Mouse (Mus musculus): ENCODE data around the gene Epas1. TPM values are rescaled to one million over a fixed set of nuclear protein-coding genes. Genes with fewer than 3 reads are reported as not detected.

Gene Epas1
- polyA plus RNA-seq, 1 experiment from 2014 or later: 2.8 TPM

DNA sequence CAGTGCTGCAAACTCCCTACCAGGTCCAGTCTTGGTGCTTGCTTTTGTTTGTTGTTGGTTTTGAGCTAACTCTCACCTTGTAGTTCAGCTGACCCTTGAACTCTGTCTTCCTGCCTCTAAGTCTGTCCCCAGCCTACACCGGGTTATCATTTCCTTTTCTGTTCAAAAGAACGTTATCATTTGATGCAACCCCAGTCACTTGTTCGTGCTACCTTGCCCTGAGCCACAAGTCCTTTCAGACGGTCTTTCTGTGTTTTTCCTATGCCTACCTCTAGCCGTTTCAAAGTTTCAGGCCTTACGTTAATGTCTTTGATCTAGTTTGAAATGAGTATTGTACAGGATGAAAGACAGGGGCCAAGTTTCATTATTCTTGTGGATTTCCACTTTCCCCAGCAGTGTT is 119.1 kb downstream of the Epas1 start:
- H3K27me3 ChIP-seq: no peaks in the 10 kb centered on the region
- no peak for TF ChIP-seq CTCF (IDR thresholded peaks at IDR 0.05)
- ATAC-seq (no peak), DNase-seq (ENCODE audit: low read depth, low spot score) (no peak)
- CTCF ChIA-PET: no interaction called here
- in situ Hi-C loops (cut with MboI; ENCODE audit: low pct_unique_long_range_greater_than_20kb): no loop called here
- POLR2A ChIA-PET: no interaction called here

DNA sequence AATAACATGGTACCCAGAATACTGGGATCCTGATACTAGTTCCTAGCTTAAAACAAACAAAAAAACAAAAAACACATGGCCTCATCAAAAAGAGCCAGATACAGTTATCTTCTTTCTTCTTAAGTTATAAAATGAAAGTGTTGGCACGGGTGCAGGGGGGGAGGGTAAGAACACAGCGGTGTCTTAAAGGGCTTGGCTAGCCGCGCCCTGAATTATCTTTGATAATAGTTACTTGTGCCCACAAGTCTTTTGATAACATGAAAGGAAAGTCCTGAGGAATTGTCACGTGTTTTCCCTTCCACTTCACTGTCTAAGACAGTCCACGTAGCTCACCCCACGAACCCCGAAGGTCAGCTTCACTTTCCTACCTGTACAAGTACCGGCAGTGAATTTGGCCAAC is 123.4 kb downstream of the Epas1 start:
- ChIA-PET POLR2A (no interaction called here), CTCF (interaction anchor here (1.4 to 1.6 kb wide), 3 partner anchors 9 to 23 kb away, joined by 3 to 4 read pairs (median 3); no protein-coding TSS in a partner anchor)
- ATAC-seq (no peak), DNase-seq (ENCODE audit: low read depth, low spot score) (no peak)
- in situ Hi-C loops (cut with MboI; ENCODE audit: low pct_unique_long_range_greater_than_20kb): no loop called here
- no peak for TF ChIP-seq CTCF (IDR thresholded peaks at IDR 0.05)
- no peaks in the 10 kb centered on the region for H3K27me3 ChIP-seq

DNA sequence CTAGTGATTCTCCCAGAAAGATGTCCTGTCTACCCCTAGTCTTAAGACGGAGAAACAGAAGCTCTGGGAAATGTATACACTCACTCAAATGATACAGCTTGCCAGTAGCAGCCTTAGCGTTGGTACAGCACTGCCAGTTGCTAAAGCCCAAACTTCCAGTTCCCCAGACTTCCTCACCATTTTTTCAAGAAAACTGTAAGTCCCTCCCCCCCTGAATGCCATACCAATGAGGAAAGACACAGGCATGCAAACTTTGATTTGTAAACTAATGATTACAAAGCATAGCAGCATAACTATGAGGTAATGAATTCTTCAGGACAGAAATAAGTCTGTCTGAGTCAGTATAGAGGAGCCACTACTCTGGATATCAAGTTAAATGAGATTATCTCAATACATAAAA is 124.2 kb downstream of the Epas1 start:
- CTCF ChIA-PET: no interaction called here

DNA sequence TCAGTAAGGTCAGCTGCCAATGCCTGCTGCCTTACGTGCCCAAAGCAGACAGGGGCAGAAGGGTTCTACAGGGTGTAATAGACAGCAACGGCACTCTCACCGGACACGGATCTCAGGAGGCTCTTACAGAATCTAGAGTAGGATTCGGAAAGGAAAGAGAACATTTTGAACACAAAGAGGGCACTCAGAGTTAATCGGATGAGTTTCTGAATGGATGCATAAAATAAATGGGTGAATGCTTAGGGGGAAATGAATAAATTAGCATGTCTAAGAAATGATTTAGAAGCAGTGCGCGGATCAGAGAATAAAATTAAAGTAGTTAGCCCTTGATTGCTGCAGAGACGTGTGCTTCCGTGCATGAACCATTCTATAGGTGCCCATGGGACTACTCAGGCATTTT is 126.6 kb downstream of the Epas1 start:
- in situ Hi-C loops (cut with MboI; ENCODE audit: low pct_unique_long_range_greater_than_20kb): no loop called here
- no peaks in the 10 kb centered on the region for H3K27me3 ChIP-seq
- no peak for DNase-seq (ENCODE audit: low read depth, low spot score)
- ChIA-PET CTCF (no interaction called here), POLR2A (no interaction called here)
- ATAC-seq: no peak
- TF ChIP-seq CTCF (IDR thresholded peaks at IDR 0.05): no peak

More for the DNA sequence above, 124.2 kb downstream of the Epas1 start:
- DNase-seq (ENCODE audit: low read depth, low spot score): no peak
- ATAC-seq: peak; percentile 51
- in situ Hi-C loops (cut with MboI; ENCODE audit: low pct_unique_long_range_greater_than_20kb): no loop called here
- no peaks in the 10 kb centered on the region for H3K27me3 ChIP-seq
- POLR2A ChIA-PET: no interaction called here
- TF ChIP-seq CTCF (IDR thresholded peaks at IDR 0.05): no peak

DNA sequence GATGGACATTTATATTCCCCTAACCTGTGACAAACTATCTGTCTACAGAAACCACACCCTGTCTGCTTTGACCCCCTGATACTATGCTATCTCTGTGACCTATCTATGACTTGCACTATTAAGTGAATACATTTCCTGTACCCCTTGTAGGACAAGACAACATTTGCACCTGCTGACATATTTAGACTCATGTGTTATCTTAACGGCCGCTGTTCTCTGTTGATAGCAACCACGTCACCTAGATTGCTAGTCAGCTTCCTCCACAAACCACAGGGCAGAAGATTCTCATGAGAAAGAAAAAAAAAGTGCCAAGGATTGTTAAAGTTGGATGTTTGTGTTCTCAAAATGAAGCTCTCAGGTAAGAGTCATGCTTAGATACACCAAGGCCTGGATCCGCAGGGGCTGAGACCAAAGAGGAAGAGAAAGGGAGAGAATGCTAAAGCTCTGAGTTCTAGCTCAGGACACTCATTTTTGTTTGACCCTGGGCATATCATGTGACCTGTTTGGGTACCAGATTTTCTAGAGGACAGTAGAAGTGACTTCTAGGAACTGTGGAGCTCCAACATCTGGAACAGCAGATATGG is 127.1 kb downstream of the Epas1 start:
- POLR2A ChIA-PET: no interaction called here
- in situ Hi-C loops (cut with MboI; ENCODE audit: low pct_unique_long_range_greater_than_20kb): no loop called here
- CTCF ChIA-PET: no interaction called here
- TF ChIP-seq CTCF (IDR thresholded peaks at IDR 0.05): no peak
- H3K27me3 ChIP-seq: no peaks in the 10 kb centered on the region
- ATAC-seq (no peak), DNase-seq (ENCODE audit: low read depth, low spot score) (no peak)

Other genes with a start within 250 kb of the Epas1 start
- not detected for gene Gm10309, start 248.5 kb upstream of the Epas1 start, polyA plus RNA-seq (2021)
- gene Tmem247, start 163.6 kb downstream of the Epas1 start, polyA plus RNA-seq (2021): not detected
- not detected for gene Atp6v1e2, start 194.2 kb downstream of the Epas1 start, polyA plus RNA-seq (2021)
- gene Rhoq, start 209.4 kb downstream of the Epas1 start, polyA plus RNA-seq (2021): 76.8 TPM